Mouse (Mus musculus) R1 (cell line): ENCODE measurements around the gene Rpl31.

Experiments used
- DNase-seq: peaks from one replicate; pipeline ENCODE4 v3.0.0-alpha.2; 2018; ENCODE audit warnings: low read depth, low spot score

Rpl31 gene

DNA sequence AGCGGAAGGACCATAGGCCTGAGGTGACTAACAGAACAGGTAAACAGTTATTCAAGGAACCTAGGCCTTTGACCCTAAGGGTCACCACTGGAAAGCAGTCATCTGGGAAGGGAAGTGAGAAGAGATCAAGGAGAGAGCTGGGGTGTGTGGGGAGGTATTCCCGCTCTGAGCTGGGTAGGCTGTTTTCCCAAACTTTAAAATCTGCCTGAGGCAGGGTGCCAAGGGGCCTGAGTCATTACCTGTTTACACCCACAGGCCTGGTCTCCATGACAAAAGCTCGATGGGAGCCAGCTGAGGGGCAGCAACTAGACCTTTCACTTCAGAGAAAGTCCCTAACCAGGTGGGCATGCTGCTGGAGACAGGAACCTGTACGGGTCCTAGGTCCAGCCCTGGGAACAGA lies 31.6 kb downstream of the Rpl31 start:
- DNase-seq, result no peak

DNA sequence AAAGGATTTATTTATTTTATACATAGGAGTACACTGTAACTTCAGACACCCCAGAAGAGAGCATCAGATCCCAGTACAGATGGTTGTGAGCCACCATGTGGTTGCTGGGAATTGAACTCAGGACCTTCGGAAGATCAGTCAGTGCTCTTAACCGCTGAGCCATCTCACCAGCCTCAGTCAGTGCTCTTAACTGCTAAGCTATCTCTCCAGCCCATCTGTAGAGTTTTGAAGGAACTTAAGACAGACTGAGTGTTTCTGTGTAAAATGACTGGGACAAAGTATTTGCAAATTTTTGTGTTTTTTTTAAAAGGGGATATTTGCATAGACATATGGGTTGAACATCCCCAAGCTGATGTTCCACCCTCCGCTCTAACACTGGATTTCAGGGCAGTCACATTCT lies 32.5 kb downstream of the Rpl31 start:
- DNase-seq, result no peak

DNA sequence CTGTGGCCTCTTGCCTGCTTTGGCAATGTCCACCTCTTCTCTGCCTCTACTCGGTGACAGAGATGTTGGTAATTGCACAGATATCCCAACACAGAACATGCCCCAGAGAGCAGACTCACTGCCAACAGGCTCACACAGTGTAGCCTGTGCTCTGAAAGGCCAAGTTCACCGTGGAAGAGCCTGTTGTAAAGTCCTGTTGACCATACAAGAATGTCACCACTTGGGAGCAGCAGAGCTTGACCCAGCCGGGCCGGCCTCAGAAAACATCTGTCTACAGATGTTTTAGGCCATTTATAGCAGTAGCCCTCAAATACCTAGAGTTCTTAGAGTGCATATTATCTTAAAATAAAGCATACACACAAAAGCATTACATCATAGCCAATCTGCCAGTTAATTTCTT lies 39.5 kb downstream of the Rpl31 start:
- no peak for DNase-seq

DNA sequence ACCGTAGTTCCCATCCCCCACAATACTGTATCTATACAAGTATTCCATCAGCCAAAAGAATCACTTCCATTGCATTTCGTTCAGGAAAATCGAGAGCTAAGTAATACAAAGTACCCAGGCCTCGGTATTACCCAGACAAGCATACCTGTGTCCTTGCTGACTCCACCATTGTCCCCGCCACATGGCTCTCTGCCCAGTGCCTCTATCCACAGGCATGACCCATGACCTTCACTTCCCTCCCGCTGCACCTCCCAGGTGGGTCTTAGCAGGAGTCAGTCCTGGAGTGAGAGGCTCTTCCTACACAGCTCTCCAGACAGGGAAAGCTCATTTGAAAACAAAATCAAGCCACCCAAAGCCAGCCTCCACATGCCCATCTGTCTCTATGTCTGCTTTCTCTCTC lies 40.5 kb downstream of the Rpl31 start:
- no peak for DNase-seq

DNA sequence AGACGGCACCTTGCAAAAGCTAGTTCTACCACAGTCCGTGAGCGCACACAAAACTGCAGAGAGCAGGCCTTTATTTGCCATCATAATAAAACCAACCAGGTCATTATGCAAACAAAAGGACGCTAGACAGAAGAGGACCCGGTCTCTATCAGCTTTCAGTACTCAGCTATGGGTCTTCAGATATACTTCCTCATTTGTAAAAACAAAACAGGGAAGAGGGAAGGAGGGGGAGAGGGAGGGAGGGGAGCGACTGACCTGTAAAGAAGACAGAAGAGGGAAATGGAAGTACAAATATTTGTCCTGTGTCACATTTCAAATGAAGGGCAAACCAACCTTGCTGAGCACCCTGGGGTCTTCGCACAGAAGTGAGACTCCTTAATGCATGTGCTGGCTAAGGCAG lies 41.0 kb downstream of the Rpl31 start:
- DNase-seq, result no peak

DNA sequence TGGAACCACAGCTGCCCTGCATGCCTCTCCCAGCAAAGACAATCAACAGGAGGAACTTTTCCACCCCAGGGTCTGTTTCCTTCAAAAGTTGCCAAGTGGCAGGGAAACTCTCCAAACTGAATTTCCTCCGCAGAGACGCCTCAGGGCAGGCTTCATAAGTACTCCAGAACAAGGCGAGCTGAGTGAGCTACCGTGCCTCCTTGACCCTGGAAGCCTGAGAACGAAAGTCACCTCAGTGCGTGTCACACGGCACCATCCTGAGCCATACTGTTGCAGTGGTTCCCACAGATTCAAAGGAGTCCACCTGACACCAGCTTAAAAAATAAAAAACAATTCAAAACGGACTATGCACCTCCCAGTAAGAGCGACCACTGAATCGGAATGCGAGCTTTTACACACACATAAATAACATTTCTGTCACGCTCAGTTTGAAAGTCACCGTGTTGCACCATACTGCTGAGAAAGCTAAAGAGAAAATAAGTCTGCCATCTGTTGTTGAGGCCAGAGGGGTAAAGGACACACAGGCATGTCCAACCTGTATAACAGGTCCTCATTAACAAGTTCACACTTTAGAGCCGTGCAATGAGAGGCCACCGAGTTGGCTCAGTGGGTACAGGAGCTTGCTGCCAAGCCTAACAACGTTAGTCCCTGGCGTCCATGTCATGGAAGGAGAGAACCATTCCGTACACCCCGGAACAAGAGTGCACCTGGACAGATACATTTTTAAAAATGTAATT lies 42.6 kb downstream of the Rpl31 start:
- DNase-seq, result no peak

DNA sequence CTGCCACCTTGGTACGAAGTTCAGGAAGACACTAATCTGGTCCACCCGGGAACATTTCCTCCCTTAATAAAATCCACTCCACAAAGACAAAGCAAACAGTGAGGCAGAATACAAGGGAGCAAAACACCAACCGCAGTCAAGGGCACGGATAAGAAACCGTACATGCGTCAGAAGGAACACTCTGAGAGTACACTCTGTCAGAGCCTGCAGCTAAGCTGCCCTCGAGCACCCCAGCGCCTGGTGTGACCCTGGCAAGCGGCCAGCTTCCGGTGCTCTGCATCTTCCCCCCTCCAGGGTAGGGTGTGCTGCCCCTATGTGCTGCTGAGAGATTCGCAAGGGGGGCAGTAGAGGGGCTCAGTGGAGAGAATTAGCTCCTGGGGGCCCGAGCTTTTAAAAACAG lies 50.2 kb downstream of the Rpl31 start:
- DNase-seq, result no peak

DNA sequence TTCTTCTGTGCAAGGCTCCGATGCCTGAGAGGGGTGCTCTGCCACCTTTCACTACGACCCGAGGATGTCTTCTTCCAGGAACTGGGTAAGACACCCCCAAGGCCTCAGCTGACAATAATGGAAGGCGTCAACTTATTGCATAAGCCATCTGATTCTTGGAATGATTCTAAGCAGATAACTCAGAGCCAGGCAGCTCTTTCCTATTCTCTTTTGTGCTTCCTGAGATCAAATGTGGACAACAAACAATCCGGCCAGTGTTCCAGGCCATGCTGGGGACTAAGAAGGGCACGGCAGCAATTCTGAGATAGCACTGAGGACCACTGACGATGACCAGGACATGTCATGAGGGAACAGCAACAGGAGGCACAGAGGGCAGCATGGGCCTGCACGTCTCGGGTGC lies 51.2 kb downstream of the Rpl31 start:
- no peak for DNase-seq

DNA sequence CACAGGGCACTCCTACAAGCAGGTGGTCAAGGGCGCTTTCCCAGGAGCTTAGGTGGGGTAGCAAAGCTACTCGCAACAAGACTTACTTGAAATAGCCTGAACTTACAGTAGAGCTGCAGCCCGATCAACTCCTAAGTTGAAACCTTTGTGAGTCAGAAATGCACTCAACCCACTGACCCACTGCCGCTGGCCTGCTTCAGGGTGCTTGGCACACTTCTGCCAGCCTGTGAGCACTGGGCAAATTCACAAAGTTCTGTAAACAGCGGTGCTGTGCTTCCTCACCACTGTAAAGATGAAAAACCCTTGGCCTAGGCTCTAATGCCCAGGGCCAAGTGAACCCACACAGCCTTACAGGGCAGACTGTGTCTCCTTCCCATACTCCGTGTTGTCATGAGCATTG lies 53.3 kb downstream of the Rpl31 start:
- DNase-seq, result no peak
